Mouse (Mus musculus) spleen, embryonic (tissue): ENCODE measurements at regions not wholly inside any gene's neighbourhood (a gene's known extent, or its start where the extent isn't known, plus 50 kb on each side); places are given as distances from the start of the nearest gene placed in this dataset.

ENCODE experiments used
- CTCF ChIA-PET: fragments of 350-600 bp; sonication (Branson Sonifier 250); formaldehyde crosslinking; loops from one replicate; lab custom pipeline; 2022; lab: Charles Lee

DNA sequence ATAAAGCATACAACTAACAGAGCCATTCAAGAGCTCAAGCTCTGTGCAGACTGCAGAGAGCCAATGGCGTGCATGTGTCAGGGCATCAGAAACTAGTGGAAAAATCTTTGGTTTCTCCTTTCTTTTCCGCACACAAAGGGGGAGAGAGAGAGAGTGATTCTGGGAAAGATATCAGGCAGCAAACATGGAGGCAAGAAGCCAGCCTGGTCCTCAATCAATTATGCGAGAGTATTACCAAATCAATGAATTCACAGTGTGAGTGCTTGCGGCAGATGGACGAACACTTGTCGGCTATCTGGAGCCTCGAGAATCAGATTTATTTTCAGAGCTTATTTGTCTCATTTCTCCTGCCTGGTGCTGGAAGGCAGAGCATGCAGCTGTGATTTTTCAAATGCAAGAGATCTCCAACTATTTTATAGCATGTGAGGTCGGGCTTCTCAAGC, 230.6 kb downstream of the Snx10 start:
- CTCF ChIA-PET: no interaction called here

DNA sequence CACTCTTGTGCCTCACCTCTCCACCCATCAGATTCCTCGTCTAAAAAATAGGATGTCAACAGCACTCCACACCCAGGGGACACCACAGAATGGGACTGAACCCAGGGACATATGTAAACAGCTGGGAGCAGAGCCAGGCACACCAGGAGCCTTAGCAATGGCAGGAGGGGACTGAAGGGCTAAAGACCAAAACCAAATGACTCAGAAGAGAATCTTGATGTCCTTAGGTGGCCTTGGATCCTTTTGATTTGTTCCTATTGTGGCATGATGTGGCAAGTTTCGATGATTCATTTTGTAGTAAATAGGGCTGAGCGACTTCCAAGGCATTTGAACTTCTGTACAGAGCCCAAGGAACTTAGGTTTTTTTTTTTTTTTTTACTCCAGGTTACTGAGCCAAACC, 233.4 kb downstream of the Snx10 start:
- CTCF ChIA-PET: no interaction called here

DNA sequence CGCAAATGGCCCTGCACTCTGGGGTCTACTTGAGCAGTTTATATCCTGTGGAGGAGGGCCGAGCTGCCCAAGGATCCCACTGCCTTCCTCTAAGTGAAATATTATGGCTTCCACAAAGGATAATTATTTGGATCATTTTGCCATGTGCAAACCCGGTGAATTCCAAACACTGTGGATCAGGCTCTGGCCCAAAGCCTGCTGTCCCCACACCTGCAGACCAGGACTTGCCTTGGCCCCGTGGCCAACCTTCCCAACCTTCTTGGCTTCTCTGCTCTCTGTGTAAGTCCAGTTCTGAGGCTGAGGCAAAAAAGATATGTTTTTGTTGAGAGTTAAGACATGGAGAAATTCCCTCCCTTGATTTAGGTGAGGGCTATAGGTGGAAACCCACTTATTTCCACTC, 234.0 kb downstream of the Snx10 start:
- CTCF ChIA-PET: no interaction called here

DNA sequence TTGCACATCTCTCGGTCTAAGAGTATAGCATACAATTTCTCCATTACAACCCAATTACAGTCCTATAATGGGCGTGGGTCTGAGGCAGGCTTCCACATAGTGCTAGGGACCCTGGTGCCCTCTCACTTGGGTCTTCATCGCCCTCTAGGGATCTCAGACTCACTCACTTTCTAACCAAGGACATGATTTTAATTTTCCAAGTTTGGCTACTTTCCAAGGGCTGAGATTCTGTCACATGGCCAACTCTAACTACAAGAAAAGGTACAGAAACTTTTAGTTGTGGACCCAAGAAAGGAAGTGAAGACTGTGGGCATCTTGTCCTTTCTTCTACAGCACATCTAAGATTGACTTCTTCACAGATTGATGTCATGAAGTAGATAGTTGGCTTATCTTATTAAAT, 235.1 kb downstream of the Snx10 start:
- CTCF ChIA-PET: no interaction called here

DNA sequence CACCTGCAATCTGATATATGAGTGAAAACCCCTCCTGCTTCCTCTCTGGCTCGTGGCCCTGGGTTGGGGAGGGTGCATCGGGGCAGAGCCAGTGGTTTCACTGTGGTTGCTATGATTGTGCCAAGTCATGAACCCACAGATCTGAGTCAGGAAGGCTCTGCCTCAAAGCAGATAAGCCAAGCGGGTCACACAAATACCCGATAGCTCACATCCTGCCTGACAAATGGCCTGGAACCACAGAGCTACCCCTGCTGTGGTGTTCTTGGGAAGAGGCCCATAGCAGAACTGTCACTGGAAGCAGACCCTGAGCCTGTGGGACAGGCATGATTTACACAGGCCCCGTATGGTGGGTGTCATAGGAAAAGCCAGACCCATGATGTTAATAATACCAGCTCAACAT, 236.7 kb downstream of the Snx10 start:
- CTCF ChIA-PET: no interaction called here

DNA sequence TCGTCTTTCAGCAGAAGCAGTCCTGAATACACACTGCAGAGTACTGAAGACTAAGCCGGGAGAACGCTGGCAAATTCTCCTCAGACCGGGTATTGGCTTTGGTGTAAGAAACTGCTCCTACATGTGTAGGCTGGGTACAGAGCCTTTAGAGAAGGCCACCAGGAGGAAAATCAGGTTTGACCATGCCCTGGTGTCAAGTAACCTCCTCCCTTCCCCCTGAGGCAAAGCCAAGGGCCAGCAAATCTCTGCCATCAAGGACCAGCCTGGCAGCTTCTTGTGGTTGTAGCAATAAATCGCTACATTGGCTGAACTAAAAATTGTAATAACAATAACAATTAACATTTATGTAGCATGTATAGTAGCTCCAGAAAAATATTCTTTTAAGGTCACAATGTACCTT, 237.8 kb downstream of the Snx10 start:
- CTCF ChIA-PET: no interaction called here

DNA sequence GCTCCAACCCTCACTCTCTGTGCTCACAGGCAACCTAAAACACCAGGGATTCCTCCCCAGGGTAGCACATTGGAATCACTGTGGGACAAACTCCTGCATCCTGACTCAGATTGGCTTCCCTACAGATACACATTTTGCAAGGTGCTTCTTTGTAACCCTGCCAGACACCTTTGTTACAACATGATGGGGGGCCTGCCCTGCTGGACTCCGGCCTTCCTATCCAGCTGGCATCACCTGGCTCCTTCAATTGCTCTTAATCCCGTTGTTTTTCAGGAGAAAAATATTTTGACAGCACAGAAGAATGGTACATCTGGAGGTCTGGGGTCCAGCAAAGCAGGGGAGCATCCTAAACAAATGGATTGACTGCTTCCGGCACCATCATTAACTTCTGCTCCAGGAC, 242.8 kb downstream of the Snx10 start:
- CTCF ChIA-PET: no interaction called here

DNA sequence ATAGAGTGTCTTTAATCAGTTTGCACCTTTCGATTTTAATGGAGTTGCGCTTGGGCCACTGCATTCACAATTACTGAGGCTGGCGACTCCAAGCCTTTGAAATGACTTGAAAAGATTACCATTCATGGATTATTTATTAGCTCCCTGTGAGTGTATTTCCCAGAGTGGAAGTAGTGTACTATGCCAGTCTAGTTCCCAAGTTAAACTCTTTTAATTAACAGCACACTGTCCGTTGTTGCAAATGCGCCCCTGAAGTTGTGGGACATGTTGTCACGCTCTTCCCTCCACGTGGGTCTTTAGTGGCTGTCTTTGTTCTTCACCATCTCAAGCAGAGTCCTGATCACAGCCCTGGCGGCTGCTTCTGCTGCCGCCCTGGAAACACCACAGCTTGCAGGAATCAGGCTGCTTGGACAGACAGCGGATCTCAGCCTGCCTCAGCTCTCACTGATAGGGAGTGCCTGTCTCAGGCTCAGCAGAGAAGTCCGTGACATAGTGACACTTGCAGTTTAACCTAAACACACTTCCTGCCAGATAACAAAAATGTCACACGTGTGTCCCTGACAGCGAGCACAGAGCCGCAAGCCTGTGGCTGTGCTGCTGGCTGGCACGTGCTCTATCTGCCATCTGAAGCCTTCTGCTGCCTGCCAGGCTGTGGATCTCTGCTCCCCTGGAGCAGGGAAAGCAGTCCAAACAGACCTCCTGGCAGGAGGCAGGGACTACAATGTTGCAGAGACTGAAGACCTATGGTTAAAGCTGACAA, 244.1 kb downstream of the Snx10 start:
- CTCF ChIA-PET: interaction anchor here (0.6 kb wide), 1 partner anchor 782 kb away, joined by 3 read pairs; no protein-coding TSS in a partner anchor

DNA sequence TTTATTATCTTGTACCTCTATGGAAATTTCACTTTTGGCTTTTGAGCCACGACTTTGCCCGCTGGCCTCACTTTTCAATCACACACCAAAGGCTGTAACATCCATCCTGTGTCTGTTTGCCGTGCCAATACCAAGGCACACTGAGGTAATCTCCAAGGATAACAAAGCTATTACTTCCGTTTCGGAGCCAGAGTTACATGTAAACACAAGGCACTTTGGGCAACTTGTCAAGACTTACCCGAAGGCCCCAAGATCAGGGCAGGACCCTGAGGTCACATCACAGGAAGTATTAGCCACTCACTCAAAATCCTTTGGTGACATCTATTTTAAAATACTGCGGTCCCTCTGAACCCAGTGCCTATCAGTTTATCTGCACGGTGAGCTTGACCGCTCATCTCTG, 241.3 kb downstream of the Skap2 start:
- CTCF ChIA-PET: no interaction called here

DNA sequence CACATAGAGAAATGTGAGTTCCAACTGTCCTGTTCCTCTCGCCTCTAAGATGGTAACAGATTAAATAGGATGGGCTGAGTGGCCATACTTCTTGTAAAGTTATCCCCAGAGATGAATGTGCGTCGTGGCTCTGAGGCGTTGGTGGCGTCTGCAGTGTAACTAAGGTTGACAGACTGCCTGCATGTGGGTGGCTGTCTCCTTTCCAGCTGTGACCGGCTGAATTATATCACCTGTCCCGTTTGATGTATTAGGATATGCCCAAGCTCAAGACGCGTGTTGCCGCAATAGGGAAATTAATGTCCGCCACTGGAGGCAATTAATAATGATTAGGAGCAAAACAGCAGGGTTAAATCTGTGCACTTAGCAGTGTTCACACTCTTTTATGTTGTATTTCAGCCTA, 240.9 kb downstream of the Skap2 start:
- CTCF ChIA-PET: no interaction called here

DNA sequence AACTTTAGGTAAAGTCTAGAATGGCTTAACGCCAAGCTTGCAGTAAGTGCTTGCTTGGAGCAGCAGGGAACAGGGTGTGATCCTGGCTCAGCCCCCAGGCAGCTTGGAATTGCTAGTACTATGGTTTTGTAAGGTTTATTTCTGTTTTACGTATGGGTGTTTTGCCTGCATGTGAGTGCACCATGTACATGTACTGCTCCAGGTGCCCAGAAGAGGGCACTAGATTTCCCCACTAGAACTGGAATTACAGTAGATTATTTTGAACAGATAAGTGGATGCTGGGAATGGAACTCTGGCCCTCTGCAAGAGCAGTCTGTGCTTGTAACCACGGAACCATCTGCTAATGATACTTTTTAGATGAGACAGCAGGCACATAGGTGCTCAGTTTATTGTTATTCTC, 237.6 kb downstream of the Skap2 start:
- CTCF ChIA-PET: no interaction called here

DNA sequence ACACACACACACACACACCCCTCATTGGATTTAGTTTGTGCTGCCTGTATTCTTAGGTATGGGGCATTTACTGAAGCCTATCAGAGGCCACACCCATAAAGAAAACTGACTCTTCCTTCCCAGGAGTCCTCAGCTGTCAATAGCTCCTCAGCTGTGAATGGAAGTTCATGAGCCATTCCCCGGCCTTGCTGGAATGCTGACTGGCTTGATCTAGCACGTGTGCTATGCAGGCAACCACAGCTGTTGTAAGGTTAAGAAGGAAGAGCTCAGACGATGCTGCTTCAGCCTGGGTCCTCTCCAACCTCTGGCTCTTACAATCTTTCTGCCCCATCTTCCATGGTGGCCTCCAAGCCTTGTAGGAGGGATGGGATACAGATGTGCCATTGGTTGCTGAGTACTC, 226.7 kb downstream of the Skap2 start:
- CTCF ChIA-PET: interaction anchor here (0.7 kb wide), 1 partner anchor 404 kb away, joined by 4 read pairs; no protein-coding TSS in a partner anchor

DNA sequence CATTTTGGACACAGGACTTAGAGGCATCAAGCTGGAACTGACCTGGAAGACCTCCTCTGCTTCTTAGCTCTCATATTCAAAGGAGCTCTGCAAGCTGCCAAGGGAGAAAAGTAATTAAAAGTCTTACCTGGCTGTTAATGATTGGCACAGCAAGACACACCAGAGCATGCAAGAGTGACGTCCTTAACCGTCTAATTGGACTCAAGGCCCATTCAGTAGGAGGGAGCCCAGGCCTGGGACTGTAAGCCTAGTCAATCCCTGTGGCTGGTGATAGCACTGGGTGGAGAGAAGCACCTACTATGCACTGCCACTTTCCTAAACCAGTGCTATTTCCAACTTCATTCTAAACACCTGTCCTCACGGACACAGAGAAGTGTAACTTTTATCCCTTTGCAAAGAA, 225.5 kb downstream of the Skap2 start:
- CTCF ChIA-PET: no interaction called here

DNA sequence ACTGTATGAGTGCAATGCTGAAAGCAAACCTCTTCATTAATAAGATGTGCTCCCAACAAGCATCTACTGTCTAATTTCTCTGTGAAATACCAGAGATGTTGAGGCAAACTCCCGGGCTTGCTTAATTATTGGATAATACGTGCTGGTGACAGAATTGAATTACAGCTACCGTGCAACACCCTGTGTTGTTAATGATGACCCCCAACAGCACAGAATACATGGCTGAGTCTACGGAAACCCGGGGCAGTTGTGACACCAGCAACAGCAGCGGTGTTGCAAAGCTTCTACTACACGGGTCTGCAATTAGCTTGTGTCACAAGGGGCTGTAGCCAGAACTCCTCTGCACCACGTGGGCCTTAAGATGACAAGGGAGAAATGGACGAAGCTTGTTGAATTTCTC, 224.2 kb downstream of the Skap2 start:
- CTCF ChIA-PET: no interaction called here

DNA sequence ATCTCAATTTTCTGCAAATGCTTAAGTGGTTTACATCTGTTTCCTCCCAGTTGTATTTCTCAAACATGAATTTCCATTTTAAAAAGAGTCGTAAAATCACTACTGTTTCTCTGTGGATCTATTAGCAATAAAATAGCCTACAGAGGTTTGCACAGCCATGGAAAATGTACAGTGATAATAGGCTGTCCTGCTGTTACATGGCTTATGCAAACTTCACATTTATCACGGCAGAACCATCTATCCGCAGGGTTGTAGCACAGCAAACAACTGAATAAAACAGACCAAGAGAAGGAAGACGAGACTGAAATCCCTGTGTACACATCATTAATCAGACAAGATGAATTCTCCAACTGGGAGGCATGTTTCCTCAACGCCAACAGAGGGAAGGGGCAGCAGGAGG, 222.1 kb downstream of the Skap2 start:
- CTCF ChIA-PET: no interaction called here

DNA sequence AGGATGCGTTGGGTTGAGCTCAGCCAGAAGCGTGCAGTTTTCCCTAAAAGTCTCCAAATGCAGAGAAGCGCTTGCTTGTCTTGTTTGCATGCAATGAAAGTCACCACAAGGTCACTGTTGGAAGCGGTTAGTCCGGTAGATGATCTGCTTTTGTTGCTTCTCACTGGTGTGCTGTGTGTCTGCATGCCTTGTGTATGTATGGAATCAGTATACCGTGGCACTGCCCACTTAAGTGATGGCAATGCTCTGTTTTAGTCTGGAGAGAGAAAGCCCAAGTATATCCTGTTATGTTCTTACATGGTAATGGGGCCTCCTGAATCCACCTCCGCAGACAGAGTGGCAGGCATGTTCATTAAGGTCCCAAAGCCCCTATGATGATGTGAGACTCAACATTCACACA, 221.7 kb downstream of the Skap2 start:
- CTCF ChIA-PET: no interaction called here

DNA sequence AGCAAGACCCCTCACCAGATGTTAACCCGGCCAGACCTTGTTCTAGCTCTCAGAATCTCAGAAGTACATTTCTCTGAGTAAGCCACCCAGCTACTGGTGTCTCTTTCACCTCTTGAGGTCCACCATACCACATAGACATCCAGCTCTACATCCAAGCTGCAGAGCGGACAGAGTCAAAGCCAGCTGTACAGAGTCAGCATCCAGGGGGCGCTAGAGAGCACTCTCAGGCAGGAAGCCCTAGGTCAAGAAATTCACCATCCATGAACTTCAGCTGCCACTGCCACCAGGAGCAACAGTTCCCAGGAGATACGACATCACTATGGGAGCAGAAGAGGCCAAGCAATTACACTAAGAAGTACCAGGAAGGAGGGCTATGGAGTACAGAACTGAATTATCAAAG, 217.0 kb downstream of the Skap2 start:
- CTCF ChIA-PET: no interaction called here

DNA sequence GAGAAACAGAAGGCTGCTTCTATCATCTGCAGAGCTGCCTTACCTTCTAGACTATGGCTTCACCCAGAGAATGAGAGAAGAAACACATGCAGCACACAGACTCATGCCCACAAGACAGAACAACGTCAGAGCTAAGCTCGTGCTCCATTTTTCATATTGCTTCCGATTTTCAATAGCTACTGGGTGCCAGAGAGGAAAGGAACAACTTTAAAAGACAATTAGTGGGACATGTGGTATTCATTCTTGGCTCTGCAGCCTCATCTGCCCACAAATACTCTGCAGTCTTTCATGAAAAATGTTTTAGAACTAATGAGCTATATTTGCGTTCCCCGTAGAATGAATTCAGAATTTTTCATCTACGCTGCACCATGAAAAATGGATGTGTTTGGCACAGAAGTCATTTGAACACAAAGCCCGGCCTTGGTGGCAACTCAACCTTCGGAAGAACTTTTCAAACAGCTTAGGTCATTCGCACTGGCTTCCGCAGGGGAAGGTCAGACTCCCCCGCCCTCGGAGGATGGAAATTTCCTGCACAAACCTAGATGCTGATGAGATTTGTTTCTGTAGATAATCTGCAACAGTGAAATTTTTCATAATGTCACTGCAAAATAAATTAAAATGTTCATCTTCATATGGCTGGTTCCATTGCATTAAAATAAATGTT, 213.6 kb downstream of the Skap2 start:
- CTCF ChIA-PET: no interaction called here

DNA sequence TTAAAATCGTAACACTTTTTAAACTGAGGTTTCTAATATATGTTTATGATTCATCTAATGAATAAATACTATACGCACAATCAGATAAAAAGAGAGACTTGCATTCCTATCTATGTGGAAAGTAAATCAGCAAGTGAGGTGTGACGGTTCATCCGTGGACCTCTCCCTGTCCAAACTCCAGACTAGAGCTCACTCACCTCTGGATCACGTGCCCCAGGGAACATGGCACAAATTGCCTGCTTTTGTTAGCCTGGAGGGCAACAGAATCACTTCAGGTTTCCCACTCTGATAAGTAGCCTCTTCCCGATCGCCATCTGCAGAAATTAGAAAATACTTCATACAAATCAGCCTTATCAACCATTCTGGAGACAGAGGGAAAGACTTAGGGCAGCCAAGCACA, 206.7 kb downstream of the Skap2 start:
- CTCF ChIA-PET: no interaction called here
